Mouse (Mus musculus) cortical plate, adult 2 months (tissue): Measurements from ENCODE around the gene Olfr1161. TPM values are rescaled to one million over a fixed set of nuclear protein-coding genes. Genes with fewer than 3 reads are reported as not detected.
"Not testable (repeated sequence)": the region's sequence is repeated elsewhere in the genome, so short reads cannot be mapped to it uniquely, and the experiment has no call there.

Experiments used
- H3K27ac ChIP-seq: fragments of 200-500 bp; 2 replicates; pipeline ENCODE4 v1.5.1; 2012; ENCODE audit warnings: low read length, control low read depth, inconsistent platforms; ENCODE audit not compliant: insufficient read depth
- H3K4me1 ChIP-seq: fragments of 200-500 bp; 2 replicates; pipeline ENCODE4 v1.6.1; 2011; ENCODE audit warnings: low read length; ENCODE audit not compliant: control insufficient read depth, insufficient read depth
- H3K4me3 ChIP-seq: fragments of 200-500 bp; 2 replicates; pipeline ENCODE4 v1.5.1; 2011; ENCODE audit warnings: mild to moderate bottlenecking, low read length, control low read depth; ENCODE audit not compliant: insufficient read depth
- CTCF ChIP-seq: fragments of 200-500 bp; IDR thresholded peaks from 2 replicates; pipeline ENCODE4 v1.5.1; 2011; ENCODE audit warnings: mild to moderate bottlenecking, control low read depth, low read length; ENCODE audit not compliant: insufficient read depth; ENCODE audit errors: extremely low read depth
- POLR2A ChIP-seq: fragments of 200-500 bp; IDR thresholded peaks from 2 replicates; pipeline ENCODE4 v1.6.1; 2011; ENCODE audit warnings: mild to moderate bottlenecking, low read length, control low read depth; ENCODE audit not compliant: insufficient read depth; ENCODE audit errors: extremely low read depth
- polyA plus RNA-seq: library from polyadenylated mRNA; depleted of rRNA; stranded (reverse); fragments of >200 nt; gene quantifications from 2 replicates; pipeline ENCODE4 v1.2.3, GENCODE M21; 2012; rRNA removed

The Olfr1161 gene
- polyA plus RNA-seq = not detected in 2 replicates

- not testable (repeated sequence) for H3K27ac ChIP-seq, H3K4me3 ChIP-seq, H3K4me1 ChIP-seq
Measured at GRCm38 (mm10) chr2:88022474-88022873, at the start of gene Olfr1161. Gene Olfr1161 (plus strand): TSS chr2:88022774.

GRCm38 (mm10) chr2:87974563-87974962, 48.0 kb upstream of the Olfr1161 start, which contains the start of gene Olfr74:
Gene Olfr74 (minus strand): TSS chr2:87974663.
- TF ChIP-seq CTCF (no peak), POLR2A (no peak)
- Histone ChIP-seq H3K4me1 (no peaks in the 10 kb centered on the region), H3K4me3 (no peak within 1 kb of the TSS), H3K27ac (no peak within 1 kb of the TSS)

- Histone ChIP-seq H3K27ac (no peak within 1 kb of the TSS), H3K4me1 (no peaks in the 10 kb centered on the region), H3K4me3 (no peak within 1 kb of the TSS)
- no peak for TF ChIP-seq CTCF
- TF ChIP-seq POLR2A = no peak
Measured at GRCm38 (mm10) chr2:87989813-87990212, 32.8 kb upstream of the Olfr1161 start, which contains the start of gene Olfr1158. Gene Olfr1158 (plus strand): TSS chr2:87990113.

- no peak within 1 kb of the TSS for H3K4me3 ChIP-seq
- H3K27ac ChIP-seq = no peak within 1 kb of the TSS
- no peaks in the 10 kb centered on the region for H3K4me1 ChIP-seq
- no peak for TF ChIP-seq POLR2A
- no peak for TF ChIP-seq CTCF
Measured at GRCm38 (mm10) chr2:88007515-88008318, 14.9 kb upstream of the Olfr1161 start, which contains the start of gene Olfr1160. Gene Olfr1160 (minus strand): TSS chr2:88008268.

GRCm38 (mm10) chr2:88037599-88037998, 15.0 kb downstream of the Olfr1161 start, which contains the start of gene Olfr73:
Gene Olfr73 (minus strand): TSS chr2:88037699.
- no peak for TF ChIP-seq POLR2A
- H3K4me1 ChIP-seq = no peaks in the 10 kb centered on the region
- no peak within 1 kb of the TSS for H3K27ac ChIP-seq
- no peak within 1 kb of the TSS for H3K4me3 ChIP-seq

GRCm38 (mm10) chr2:88051029-88051428, 28.5 kb downstream of the Olfr1161 start, which contains the start of gene Olfr1162:
Gene Olfr1162 (minus strand): TSS chr2:88051129.
- TF ChIP-seq CTCF (no peak), POLR2A (no peak)
- Histone ChIP-seq H3K4me1 (no peaks in the 10 kb centered on the region), H3K27ac (no peak within 1 kb of the TSS), H3K4me3 (no peak within 1 kb of the TSS)

GRCm38 (mm10) chr2:88063587-88063986, 41.0 kb downstream of the Olfr1161 start:
- no peak overlapping the region for H3K27ac ChIP-seq

GRCm38 (mm10) chr2:88071730-88072129, 49.2 kb downstream of the Olfr1161 start, which contains the start of gene Olfr1163:
Gene Olfr1163 (minus strand): TSS chr2:88071830.
- H3K4me3 ChIP-seq = no peak within 1 kb of the TSS
- TF ChIP-seq CTCF (no peak), POLR2A (no peak)
- no peaks in the 10 kb centered on the region for H3K4me1 ChIP-seq
- H3K27ac ChIP-seq = no peak within 1 kb of the TSS

More at GRCm38 (mm10) chr2:88063587-88063986, 41.0 kb downstream of the Olfr1161 start:
- Histone ChIP-seq H3K4me1 (no peaks in the 10 kb centered on the region), H3K4me3 (no peak overlapping the region)
- TF ChIP-seq POLR2A (no peak), CTCF (no peak)

Other genes with a start within 250 kb of the Olfr1161 start
- not detected in 2 replicates for gene Olfr152, start 243.3 kb upstream of the Olfr1161 start, polyA plus RNA-seq
- not detected in 2 replicates for gene Olfr1143, start 222.2 kb upstream of the Olfr1161 start, polyA plus RNA-seq
- not detected in 2 replicates for gene Olfr1145, start 213.0 kb upstream of the Olfr1161 start, polyA plus RNA-seq
- gene Olfr1148, start 192.2 kb upstream of the Olfr1161 start, polyA plus RNA-seq = not detected in 2 replicates
- not detected in 2 replicates for gene Olfr1150-ps1, start 178.8 kb upstream of the Olfr1161 start, polyA plus RNA-seq
- not detected in 2 replicates for gene Olfr1151, start 166.9 kb upstream of the Olfr1161 start, polyA plus RNA-seq
- not detected in 2 replicates for gene Olfr1152, start 156.3 kb upstream of the Olfr1161 start, polyA plus RNA-seq
- not detected in 2 replicates for gene Olfr1153, start 127.8 kb upstream of the Olfr1161 start, polyA plus RNA-seq
- not detected in 2 replicates for gene Olfr1154, start 117.6 kb upstream of the Olfr1161 start, polyA plus RNA-seq
- gene Olfr1155, start 77.6 kb upstream of the Olfr1161 start, polyA plus RNA-seq = not detected in 2 replicates
- not detected in 2 replicates for gene Olfr1156, start 69.7 kb upstream of the Olfr1161 start, polyA plus RNA-seq
- not detected in 2 replicates for gene Olfr1157, start 54.5 kb upstream of the Olfr1161 start, polyA plus RNA-seq
- not detected in 2 replicates for gene Olfr74, start 48.1 kb upstream of the Olfr1161 start, polyA plus RNA-seq
- gene Olfr1158, start 32.7 kb upstream of the Olfr1161 start, polyA plus RNA-seq = not detected in 2 replicates
- not detected in 2 replicates for gene Olfr1160, start 14.5 kb upstream of the Olfr1161 start, polyA plus RNA-seq
- gene Olfr73, start 14.9 kb downstream of the Olfr1161 start, polyA plus RNA-seq = not detected in 2 replicates
- gene Olfr1162, start 28.4 kb downstream of the Olfr1161 start, polyA plus RNA-seq = not detected in 2 replicates
- gene Olfr1163, start 49.1 kb downstream of the Olfr1161 start, polyA plus RNA-seq = not detected in 2 replicates
- not detected in 2 replicates for gene Olfr1164, start 71.2 kb downstream of the Olfr1161 start, polyA plus RNA-seq
- gene Olfr1166, start 105.5 kb downstream of the Olfr1161 start, polyA plus RNA-seq = not detected in 2 replicates
- not detected in 2 replicates for gene Olfr1167, start 132.4 kb downstream of the Olfr1161 start, polyA plus RNA-seq
- gene Olfr1168, start 159.1 kb downstream of the Olfr1161 start, polyA plus RNA-seq = not detected in 2 replicates
- not detected in 2 replicates for gene Olfr1170, start 205.6 kb downstream of the Olfr1161 start, polyA plus RNA-seq